Mouse (Mus musculus): ENCODE results near the gene Atf6b.

Atf6b gene

GRCm38 (mm10) chr17:34700671-34701071, 53.7 kb downstream of the Atf6b start:
- DNase-seq: no peak
